Mouse (Mus musculus) left cerebral cortex, postnatal 4 days (tissue): ENCODE data around the gene Armt1. TPM values are rescaled to one million over a fixed set of nuclear protein-coding genes. Genes with fewer than 3 reads are reported as not detected.
"Not testable (repeated sequence)": the region's sequence is repeated elsewhere in the genome, so short reads cannot be mapped to it uniquely, and the experiment has no call there.

Experiments
- DNase-seq: peaks from one replicate; pipeline ENCODE4 v3.0.0-alpha.2; 2022
- intact Hi-C: fragments of 180-260 bp; cut with DNase I; formaldehyde crosslinking; loops from one replicate; pipeline ENCODE4 v1.15.1; 2025
- total RNA-seq, 2 experiments: library from RNA; stranded (reverse); gene quantifications; 2 replicates each; pipeline ENCODE4 v1.2.3; 2021

Armt1 gene
- total RNA-seq, 2 experiments from 2014 or later: 9.9 to 10.8 TPM

GRCm38 (mm10) chr10:4432996-4433755, 909 bp downstream of the Armt1 start:
- DNase-seq: no peak
- intact Hi-C loops: no loop called here

GRCm38 (mm10) chr10:4433871-4434270, 1.6 kb downstream of the Armt1 start:
- DNase-seq, intact Hi-C loops: not testable (repeated sequence)

- DNase-seq: no peak
- intact Hi-C loops: no loop called here
These were observed 3.1 kb downstream of the Armt1 start for GRCm38 (mm10) chr10:4435416-4435815.

GRCm38 (mm10) chr10:4456409-4456808, 24.1 kb downstream of the Armt1 start:
- no peak for DNase-seq
- intact Hi-C loops: no loop called here

- intact Hi-C loops: no loop called here
- DNase-seq: no peak
These were observed 27.9 kb downstream of the Armt1 start for GRCm38 (mm10) chr10:4460201-4460600.

- intact Hi-C loops: no loop called here
- DNase-seq: no peak
These were observed 33.5 kb downstream of the Armt1 start for GRCm38 (mm10) chr10:4465799-4466198.

GRCm38 (mm10) chr10:4469406-4469805, 37.1 kb downstream of the Armt1 start:
- intact Hi-C loops: no loop called here

GRCm38 (mm10) chr10:4473591-4473993, 41.3 kb downstream of the Armt1 start:
- DNase-seq: no peak
- intact Hi-C loops: no loop called here

More at GRCm38 (mm10) chr10:4469406-4469805, 37.1 kb downstream of the Armt1 start:
- DNase-seq: no peak

GRCm38 (mm10) chr10:4475431-4475830, 43.2 kb downstream of the Armt1 start:
- intact Hi-C loops: no loop called here

GRCm38 (mm10) chr10:4476604-4477003, 44.3 kb downstream of the Armt1 start:
- no peak for DNase-seq
- intact Hi-C loops: no loop called here

More at GRCm38 (mm10) chr10:4475431-4475830, 43.2 kb downstream of the Armt1 start:
- no peak for DNase-seq

- no peak for DNase-seq
These were observed 48.7 kb downstream of the Armt1 start for GRCm38 (mm10) chr10:4480929-4481328.

GRCm38 (mm10) chr10:4481695-4482094, 49.4 kb downstream of the Armt1 start:
- no peak for DNase-seq
- intact Hi-C loops: no loop called here

More at GRCm38 (mm10) chr10:4480929-4481328, 48.7 kb downstream of the Armt1 start:
- intact Hi-C loops: no loop called here

- intact Hi-C loops: no loop called here
- peak; percentile 2 for DNase-seq
These were observed 50.1 kb downstream of the Armt1 start, which contains the start of gene Ccdc170 for GRCm38 (mm10) chr10:4482355-4482754. Gene Ccdc170, plus strand, starts transcription at chr10:4482502.

- intact Hi-C loops: no loop called here
- DNase-seq: no peak
These were observed 51.6 kb downstream of the Armt1 start for GRCm38 (mm10) chr10:4483848-4484247.

- intact Hi-C loops: no loop called here
- no peak for DNase-seq
These were observed 52.7 kb downstream of the Armt1 start for GRCm38 (mm10) chr10:4484986-4485385.

- intact Hi-C loops: no loop called here
- no peak for DNase-seq
These were observed 57.6 kb downstream of the Armt1 start for GRCm38 (mm10) chr10:4489865-4490264.

- intact Hi-C loops: no loop called here
- DNase-seq: no peak
These were observed 59.0 kb downstream of the Armt1 start for GRCm38 (mm10) chr10:4491281-4491680.

GRCm38 (mm10) chr10:4492045-4492444, 59.8 kb downstream of the Armt1 start:
- DNase-seq: no peak
- intact Hi-C loops: no loop called here

GRCm38 (mm10) chr10:4492909-4493308, 60.6 kb downstream of the Armt1 start:
- DNase-seq: no peak
- intact Hi-C loops: no loop called here

GRCm38 (mm10) chr10:4503251-4503650, 71.0 kb downstream of the Armt1 start:
- intact Hi-C loops: no loop called here
- DNase-seq: no peak
